Mouse (Mus musculus) stomach, embryonic 15.5 days (tissue): ENCODE data around the gene Focad. TPM values are rescaled to one million over a fixed set of nuclear protein-coding genes. Genes with fewer than 3 reads are reported as not detected.

ENCODE experiments used
- ATAC-seq: fragments of 200-750 bp; cut with Nextera tagmentation; 2 replicates; pipeline ENCODE4 v1.8.0; 2017; ENCODE audit warnings: low read depth, moderate number of reproducible peaks, moderate TSS enrichment; ENCODE audit not compliant: insufficient read depth, low FRiP score
- H3K27ac ChIP-seq: fragments of 300-500 bp; sonication (generic); 2 replicates; pipeline ENCODE4 v1.5.1; 2015; ENCODE audit warnings: mild to moderate bottlenecking, inconsistent platforms
- H3K27me3 ChIP-seq: fragments of 300-500 bp; sonication (generic); replicated peaks from 2 replicates; pipeline ENCODE4 v1.6.1; 2015; ENCODE audit warnings: inconsistent platforms
- H3K36me3 ChIP-seq: fragments of 300-500 bp; sonication (generic); 2 replicates; pipeline ENCODE4 v1.6.1; 2015; ENCODE audit warnings: inconsistent platforms
- H3K4me1 ChIP-seq: fragments of 300-500 bp; sonication (generic); 2 replicates; pipeline ENCODE4 v1.6.1; 2015; ENCODE audit warnings: inconsistent platforms
- H3K4me2 ChIP-seq: fragments of 300-500 bp; sonication (generic); 2 replicates; pipeline ENCODE4 v1.6.1; 2015; ENCODE audit warnings: mild to moderate bottlenecking, inconsistent platforms
- H3K4me3 ChIP-seq: fragments of 300-500 bp; sonication (generic); replicated peaks from 2 replicates; pipeline ENCODE4 v1.5.1; 2015; ENCODE audit warnings: inconsistent platforms
- H3K9ac ChIP-seq: fragments of 300-500 bp; sonication (generic); 2 replicates; pipeline ENCODE4 v1.6.1; 2015; ENCODE audit warnings: inconsistent platforms
- H3K9me3 ChIP-seq: fragments of 300-500 bp; sonication (generic); 2 replicates; pipeline ENCODE4 v1.6.1; 2016; ENCODE audit warnings: inconsistent platforms
- WGBS: fragments of 180-500 bp; shearing (Covaris S2); methylation state at CpG from one replicate; pipeline ENCODE4 v1.1.7; 2015; 5-methylcytosine and 5-hydroxymethylcytosine counted together
- polyA plus RNA-seq: library from polyadenylated mRNA; unstranded; fragments of >200 nt; fragmentation: Nextera tagmentation; extraction: Ambion mirVana; gene quantifications from 2 replicates; pipeline ENCODE4 v1.2.1, GENCODE M21; 2015

The Focad gene
- polyA plus RNA-seq, 1 experiment from 2014 or later: 12.0 TPM

GRCm38 (mm10) chr4:88108585-88108984, 14.2 kb downstream of the Focad start:
- Histone ChIP-seq H3K27me3 (no peaks in the 10 kb centered on the region), H3K9me3 (no peaks in the 10 kb centered on the region), H3K4me3 (no peak overlapping the region), H3K27ac (no peak overlapping the region), H3K4me1 (no peaks in the 10 kb centered on the region), H3K36me3 (no peaks in the 10 kb centered on the region), H3K4me2 (no peak overlapping the region), H3K9ac (no peak overlapping the region)
- 34% methylated on average over 3 of the region's 3 CpGs for WGBS
- ATAC-seq: no peak

GRCm38 (mm10) chr4:88117331-88117730, 22.9 kb downstream of the Focad start:
- no peak overlapping the region for H3K4me2 ChIP-seq
- no peak overlapping the region for H3K27ac ChIP-seq
- H3K36me3 ChIP-seq: no peaks in the 10 kb centered on the region
- no peak for ATAC-seq
- no peaks in the 10 kb centered on the region for H3K27me3 ChIP-seq
- no peaks in the 10 kb centered on the region for H3K4me1 ChIP-seq
- no peaks in the 10 kb centered on the region for H3K9me3 ChIP-seq
- no peak overlapping the region for H3K4me3 ChIP-seq
- H3K9ac ChIP-seq: no peak overlapping the region
- 66% methylated on average over 3 of the region's 3 CpGs for WGBS

GRCm38 (mm10) chr4:88117942-88118341, 23.5 kb downstream of the Focad start:
- no peak overlapping the region for H3K27ac ChIP-seq
- no peaks in the 10 kb centered on the region for H3K36me3 ChIP-seq
- ATAC-seq: no peak; the same call in 1 of the 2 replicates
- no peak overlapping the region for H3K9ac ChIP-seq
- no peaks in the 10 kb centered on the region for H3K27me3 ChIP-seq
- no peaks in the 10 kb centered on the region for H3K4me1 ChIP-seq
- no peak overlapping the region for H3K4me3 ChIP-seq
- H3K4me2 ChIP-seq: no peak overlapping the region
- no peaks in the 10 kb centered on the region for H3K9me3 ChIP-seq

GRCm38 (mm10) chr4:88118750-88119395, 24.4 kb downstream of the Focad start:
- no peak for ATAC-seq
- 82% methylated on average over 5 of the region's 5 CpGs for WGBS
- H3K27ac ChIP-seq: no peak overlapping the region

GRCm38 (mm10) chr4:88120091-88120490, 25.7 kb downstream of the Focad start:
- Histone ChIP-seq H3K4me2 (no peak overlapping the region), H3K36me3 (no peaks in the 10 kb centered on the region), H3K9ac (no peak overlapping the region), H3K4me1 (no peaks in the 10 kb centered on the region), H3K27me3 (no peaks in the 10 kb centered on the region), H3K9me3 (no peaks in the 10 kb centered on the region), H3K4me3 (no peak overlapping the region), H3K27ac (no peak overlapping the region)
- no peak for ATAC-seq

More at GRCm38 (mm10) chr4:88118750-88119395, 24.4 kb downstream of the Focad start:
- H3K36me3 ChIP-seq: no peaks in the 10 kb centered on the region
- no peaks in the 10 kb centered on the region for H3K9me3 ChIP-seq
- no peak overlapping the region for H3K4me3 ChIP-seq
- H3K27me3 ChIP-seq: no peaks in the 10 kb centered on the region
- no peak overlapping the region for H3K4me2 ChIP-seq
- no peak overlapping the region for H3K9ac ChIP-seq
- H3K4me1 ChIP-seq: no peaks in the 10 kb centered on the region

GRCm38 (mm10) chr4:88122472-88122871, 28.0 kb downstream of the Focad start:
- 83% methylated on average over 3 of the region's 3 CpGs for WGBS

GRCm38 (mm10) chr4:88135936-88136335, 41.5 kb downstream of the Focad start:
- H3K27ac ChIP-seq: no peak overlapping the region

More at GRCm38 (mm10) chr4:88122472-88122871, 28.0 kb downstream of the Focad start:
- Histone ChIP-seq H3K27ac (no peak overlapping the region), H3K27me3 (no peaks in the 10 kb centered on the region), H3K36me3 (no peaks in the 10 kb centered on the region), H3K4me3 (no peak overlapping the region), H3K4me1 (no peaks in the 10 kb centered on the region), H3K9me3 (no peaks in the 10 kb centered on the region), H3K4me2 (no peak overlapping the region), H3K9ac (no peak overlapping the region)
- no peak for ATAC-seq

GRCm38 (mm10) chr4:88136528-88136927, 42.1 kb downstream of the Focad start:
- WGBS: 51% methylated on average over 4 of the region's 4 CpGs
- Histone ChIP-seq H3K36me3 (no peaks in the 10 kb centered on the region), H3K4me2 (no peak overlapping the region), H3K4me1 (no peaks in the 10 kb centered on the region), H3K4me3 (no peak overlapping the region), H3K27ac (no peak overlapping the region), H3K27me3 (no peaks in the 10 kb centered on the region), H3K9me3 (no peaks in the 10 kb centered on the region), H3K9ac (no peak overlapping the region)
- no peak for ATAC-seq

More at GRCm38 (mm10) chr4:88135936-88136335, 41.5 kb downstream of the Focad start:
- WGBS: 34% methylated on average over 2 of the region's 2 CpGs
- no peak overlapping the region for H3K4me3 ChIP-seq
- no peak overlapping the region for H3K9ac ChIP-seq
- H3K9me3 ChIP-seq: no peaks in the 10 kb centered on the region
- no peak for ATAC-seq
- H3K4me1 ChIP-seq: no peaks in the 10 kb centered on the region
- no peaks in the 10 kb centered on the region for H3K27me3 ChIP-seq
- no peaks in the 10 kb centered on the region for H3K36me3 ChIP-seq
- H3K4me2 ChIP-seq: no peak overlapping the region

- Histone ChIP-seq H3K36me3 (no peaks in the 10 kb centered on the region), H3K27me3 (no peaks in the 10 kb centered on the region), H3K27ac (no peak overlapping the region), H3K4me1 (no peaks in the 10 kb centered on the region), H3K9ac (no peak overlapping the region), H3K9me3 (no peaks in the 10 kb centered on the region), H3K4me2 (no peak overlapping the region), H3K4me3 (no peak overlapping the region)
- ATAC-seq: no peak
- 95% methylated on average over 2 of the region's 2 CpGs for WGBS
Observed at GRCm38 (mm10) chr4:88138366-88138917, 44.0 kb downstream of the Focad start.

- no peaks in the 10 kb centered on the region for H3K27me3 ChIP-seq
- WGBS: 53% methylated on average over 1 of the region's 1 CpGs
Observed at GRCm38 (mm10) chr4:88149462-88149861, 55.0 kb downstream of the Focad start.

GRCm38 (mm10) chr4:88155490-88156160, 61.2 kb downstream of the Focad start:
- H3K4me3 ChIP-seq: no peak overlapping the region
- no peak overlapping the region for H3K9ac ChIP-seq
- no peaks in the 10 kb centered on the region for H3K4me1 ChIP-seq
- ATAC-seq: no peak
- H3K4me2 ChIP-seq: no peak overlapping the region
- WGBS: 55% methylated on average over 3 of the region's 3 CpGs
- no peaks in the 10 kb centered on the region for H3K27me3 ChIP-seq
- H3K27ac ChIP-seq: no peak overlapping the region
- H3K36me3 ChIP-seq: no peaks in the 10 kb centered on the region
- H3K9me3 ChIP-seq: no peaks in the 10 kb centered on the region

More at GRCm38 (mm10) chr4:88149462-88149861, 55.0 kb downstream of the Focad start:
- Histone ChIP-seq H3K27ac (no peak overlapping the region), H3K9me3 (no peaks in the 10 kb centered on the region), H3K4me3 (no peak overlapping the region), H3K9ac (no peak overlapping the region), H3K4me2 (no peak overlapping the region), H3K4me1 (no peaks in the 10 kb centered on the region), H3K36me3 (no peaks in the 10 kb centered on the region)
- no peak for ATAC-seq

GRCm38 (mm10) chr4:88156961-88157360, 62.5 kb downstream of the Focad start:
- no peaks in the 10 kb centered on the region for H3K36me3 ChIP-seq
- H3K9ac ChIP-seq: no peak overlapping the region
- no peak overlapping the region for H3K4me2 ChIP-seq
- no peaks in the 10 kb centered on the region for H3K9me3 ChIP-seq
- no peak overlapping the region for H3K27ac ChIP-seq
- ATAC-seq: no peak
- no peak overlapping the region for H3K4me3 ChIP-seq
- 78% methylated on average over 5 of the region's 5 CpGs for WGBS
- no peaks in the 10 kb centered on the region for H3K27me3 ChIP-seq
- H3K4me1 ChIP-seq: no peaks in the 10 kb centered on the region
